In genomic region chr12:118661575-118661974, GRCm38 (mm10) we compare ENCODE assay signal across 11 mouse cellular contexts.
DNase-seq lines count a peak whose midpoint lies in the region; ATAC-seq and TF ChIP-seq lines count a peak whose summit lies in the region.
"Had no signal": no experiment of that assay in that cellular context is flagged by ENCODE, and none has a peak within 500 bp of the region (broad histone marks: within the 10 kb centered on the region; RNA-seq: fewer than 3 reads in every experiment).

No protein-coding gene starts in this region.

- H3K4me3 ChIP-seq in heart, embryonic 14.5 days (ENCODE audit: control insufficient read depth in 1 of 2, insufficient read depth in 1 of 2, low read depth in 1 of 2, low read length in 2 of 2) = no peak overlapping the region
- H3K4me3 ChIP-seq in forebrain, embryonic 10.5 days = peak overlapping the region; percentile 29
- H3K4me3 ChIP-seq in hindbrain, embryonic 16.5 days (ENCODE audit: low read length) = no peak overlapping the region
- H3K4me3 ChIP-seq in neural tube, embryonic 11.5 days (ENCODE audit: low read depth, low read length) = no peak overlapping the region
- no peak overlapping the region for H3K4me3 ChIP-seq in cerebellum, adult 2 months (replicated peaks; ENCODE audit: insufficient read depth, low read depth, low read length)

- no peaks in the 10 kb centered on the region for H3K36me3 ChIP-seq in heart, embryonic 14.5 days (ENCODE audit: control insufficient read depth, insufficient read depth, low read length)
- no peaks in the 10 kb centered on the region for H3K36me3 ChIP-seq in forebrain, embryonic 10.5 days (replicated peaks)
- H3K36me3 ChIP-seq in hindbrain, embryonic 16.5 days (ENCODE audit: control insufficient read depth, insufficient read depth, low read length) = no peaks in the 10 kb centered on the region
- no peaks in the 10 kb centered on the region for H3K36me3 ChIP-seq in neural tube, embryonic 11.5 days (ENCODE audit: control insufficient read depth, insufficient read depth, low read length)

- ATAC-seq in heart, embryonic 14.5 days (ENCODE audit: insufficient number of reproducible peaks, insufficient read depth, low FRiP score, low read depth) = no peak
- peak; percentile 71 for ATAC-seq in hindbrain, embryonic 16.5 days
- peak; percentile 87 for ATAC-seq in neural tube, embryonic 11.5 days (ENCODE audit: insufficient read depth, low FRiP score, low TSS enrichment)

- intact Hi-C loops in heart, postnatal 25 days (cut with DNase I) = no loop called here
- intact Hi-C loops in gastrocnemius, postnatal 14 days (cut with DNase I; ENCODE audit: low total_unique reads) = no loop called here

- TF ChIP-seq POLR2A in cerebellum, adult 2 months (IDR thresholded peaks at IDR 0.05; ENCODE audit: borderline replicate concordance, insufficient read depth, low read length) = no peak

- no peaks in the 10 kb centered on the region for H3K27me3 ChIP-seq in heart, embryonic 14.5 days (ENCODE audit: control insufficient read depth, insufficient read depth, low read length)
- peaks cover 88% of the 10 kb centered on the region for H3K27me3 ChIP-seq in forebrain, embryonic 10.5 days (ENCODE audit: poor library complexity, severe bottlenecking)
- peaks cover 37% of the 10 kb centered on the region for H3K27me3 ChIP-seq in hindbrain, embryonic 16.5 days (replicated peaks; ENCODE audit: control insufficient read depth, insufficient read depth, low read length)
- peaks cover 33% of the 10 kb centered on the region for H3K27me3 ChIP-seq in neural tube, embryonic 11.5 days (ENCODE audit: control insufficient read depth, insufficient read depth, low read length)
- peaks cover 3% of the 10 kb centered on the region; the same call in 1 of the 2 replicates for H3K27me3 ChIP-seq in cerebellum, adult 2 months (ENCODE audit: control insufficient read depth, insufficient read depth, low read length)

- peak overlapping the region; percentile 45; the same call in 1 of the 2 replicates for H3K4me2 ChIP-seq in heart, embryonic 14.5 days (ENCODE audit: low read length)
- no peak overlapping the region for H3K4me2 ChIP-seq in hindbrain, embryonic 16.5 days (ENCODE audit: low read length)
- H3K4me2 ChIP-seq in neural tube, embryonic 11.5 days (ENCODE audit: low read depth) = no peak overlapping the region

- H3K9ac ChIP-seq in heart, embryonic 14.5 days (ENCODE audit: low read length) = no peak overlapping the region
- no peak overlapping the region for H3K9ac ChIP-seq in hindbrain, embryonic 16.5 days (ENCODE audit: low read depth, low read length)
- no peak overlapping the region for H3K9ac ChIP-seq in neural tube, embryonic 11.5 days (ENCODE audit: low read length)

- no peak for DNase-seq in heart, postnatal 25 days (ENCODE audit: low spot score)
- DNase-seq in forebrain, embryonic 10.5 days (ENCODE audit: extremely low spot score, low spot score) = peak; percentile 41
- DNase-seq in neural tube, embryonic 11.5 days (ENCODE audit: low spot score) = peak; percentile 61
- no peak for DNase-seq in cerebellum, adult 2 months
- DNase-seq in gastrocnemius, postnatal 14 days = no peak
- DNase-seq in ovary, adult 18-20 months (ENCODE audit: low spot score) = no peak
- DNase-seq: B cell, adult 2 months; heart, postnatal 10 days; kidney, postnatal 36 days had no signal

- no peaks in the 10 kb centered on the region for H3K9me3 ChIP-seq in heart, embryonic 14.5 days (ENCODE audit: control insufficient read depth, low read length)
- no peaks in the 10 kb centered on the region for H3K9me3 ChIP-seq in forebrain, embryonic 10.5 days
- H3K9me3 ChIP-seq in hindbrain, embryonic 16.5 days (ENCODE audit: control insufficient read depth, low read length) = no peaks in the 10 kb centered on the region
- H3K9me3 ChIP-seq in neural tube, embryonic 11.5 days (ENCODE audit: control insufficient read depth, low read length) = no peaks in the 10 kb centered on the region

- no peak for TF ChIP-seq CTCF in cerebellum, adult 2 months (IDR thresholded peaks at IDR 0.05; ENCODE audit: borderline replicate concordance, insufficient read depth, low read depth, low read length)

- 43% methylated on average over 9 of the region's 9 CpGs for WGBS in heart, embryonic 14.5 days
- WGBS in forebrain, embryonic 10.5 days = 3% methylated on average over 9 of the region's 9 CpGs
- 8% methylated on average over 9 of the region's 9 CpGs for WGBS in hindbrain, embryonic 16.5 days
- 8% methylated on average over 9 of the region's 9 CpGs for WGBS in neural tube, embryonic 11.5 days
- WGBS in cerebellum, adult 2 months = 8% methylated on average over 9 of the region's 9 CpGs

- H3K27ac ChIP-seq in heart, embryonic 14.5 days (replicated peaks in 1 of 2; ENCODE audit: control insufficient read depth in 1 of 2, insufficient read depth in 1 of 2, low read depth in 2 of 2, low read length in 2 of 2) = no peak overlapping the region
- H3K27ac ChIP-seq in forebrain, embryonic 10.5 days = peak overlapping the region; percentile 81
- no peak overlapping the region for H3K27ac ChIP-seq in hindbrain, embryonic 16.5 days (ENCODE audit: low read depth, low read length)
- H3K27ac ChIP-seq in neural tube, embryonic 11.5 days (ENCODE audit: low read depth, low read length) = no peak overlapping the region
- H3K27ac ChIP-seq in cerebellum, adult 2 months (ENCODE audit: insufficient read depth, low read length) = no peak overlapping the region

- H3K4me1 ChIP-seq in heart, embryonic 14.5 days (ENCODE audit: control insufficient read depth in 2 of 2, insufficient read depth in 2 of 2, low read length in 2 of 2) = peaks cover 0 to 4% of the 10 kb centered on the region in 2 experiments; a peak in 2 of 4 replicates
- H3K4me1 ChIP-seq in forebrain, embryonic 10.5 days = peaks cover 43% of the 10 kb centered on the region
- no peaks in the 10 kb centered on the region; the same call in 1 of the 2 replicates for H3K4me1 ChIP-seq in hindbrain, embryonic 16.5 days (ENCODE audit: control insufficient read depth, insufficient read depth, low read depth, low read length)
- peaks cover 12% of the 10 kb centered on the region for H3K4me1 ChIP-seq in neural tube, embryonic 11.5 days (ENCODE audit: control insufficient read depth, insufficient read depth, low read length)
- H3K4me1 ChIP-seq in cerebellum, adult 2 months (ENCODE audit: control insufficient read depth, insufficient read depth, low read length) = no peaks in the 10 kb centered on the region

Comparison
In these comparisons a context has a peak if more than half of its experiments do, and no peak if none do; other contexts are left out.
1. DNase-seq: peak in forebrain, embryonic 10.5 days (single experiment) and neural tube, embryonic 11.5 days (single experiment); none in heart, postnatal 25 days (single experiment), cerebellum, adult 2 months (0 of 2), gastrocnemius, postnatal 14 days (single experiment) and ovary, adult 18-20 months (single experiment).